Mouse (Mus musculus) testis, adult 2 months (tissue): Measurements from ENCODE around the gene Soga1. TPM values are rescaled to one million over a fixed set of nuclear protein-coding genes. Genes with fewer than 3 reads are reported as not detected.

Experiments
- H3K27ac ChIP-seq: fragments of 200-500 bp; 2 replicates; pipeline ENCODE4 v1.5.1; 2012; ENCODE audit warnings: low read depth, low read length; ENCODE audit not compliant: control insufficient read depth, insufficient read depth
- H3K27me3 ChIP-seq: fragments of 200-500 bp; 2 replicates; pipeline ENCODE4 v1.6.1; 2012; ENCODE audit warnings: mild to moderate bottlenecking, low read length, moderate library complexity; ENCODE audit not compliant: control insufficient read depth, insufficient read depth
- H3K36me3 ChIP-seq: fragments of 200-500 bp; 2 replicates; pipeline ENCODE4 v1.6.1; 2012; ENCODE audit warnings: mild to moderate bottlenecking, low read length; ENCODE audit not compliant: control insufficient read depth, insufficient read depth
- H3K4me1 ChIP-seq: fragments of 200-500 bp; 2 replicates; pipeline ENCODE4 v1.6.1; 2012; ENCODE audit warnings: low read length; ENCODE audit not compliant: control insufficient read depth, insufficient read depth
- H3K4me3 ChIP-seq: fragments of 200-500 bp; 2 replicates; pipeline ENCODE4 v1.5.1; 2012; ENCODE audit warnings: low read depth, mild to moderate bottlenecking, low read length, moderate library complexity, mixed read lengths; ENCODE audit not compliant: control insufficient read depth
- CTCF ChIP-seq: fragments of 200-500 bp; IDR thresholded peaks from 2 replicates; pipeline ENCODE4 v1.5.1; 2012; ENCODE audit warnings: low read depth, mild to moderate bottlenecking, inconsistent platforms, low read length, moderate library complexity; ENCODE audit not compliant: control insufficient read depth, insufficient read depth, insufficient replicate concordance
- POLR2A ChIP-seq: fragments of 200-500 bp; IDR thresholded peaks from 2 replicates; pipeline ENCODE4 v1.6.1; 2012; ENCODE audit warnings: low read depth, mild to moderate bottlenecking, inconsistent platforms, low read length, moderate library complexity; ENCODE audit not compliant: control insufficient read depth
- polyA plus RNA-seq: library from polyadenylated mRNA; depleted of rRNA; stranded (reverse); fragments of >200 nt; gene quantifications from 2 replicates; pipeline ENCODE4 v1.2.3, GENCODE M21; 2012; rRNA removed

Gene Soga1
- 3.3 and 4.5 TPM in 2 replicates for polyA plus RNA-seq

- Histone ChIP-seq H3K4me1 (peaks cover 21% of the 10 kb centered on the region), H3K27ac (no peak within 1 kb of the TSS), H3K4me3 (peak within 1 kb of the TSS; percentile 72), H3K27me3 (no peaks in the 10 kb centered on the region), H3K36me3 (no peaks in the 10 kb centered on the region)
- TF ChIP-seq CTCF (peak; percentile 14; the same call in 1 of the 2 replicates), POLR2A (0 out of 2 replicates have a peak, but pooled peaks have one; percentile 25)
Measured at GRCm38 (mm10) chr2:157078793-157079700, at the start of gene Soga1. Gene Soga1, minus strand, starts transcription at chr2:157079254.

- Histone ChIP-seq H3K27me3 (no peaks in the 10 kb centered on the region), H3K36me3 (no peaks in the 10 kb centered on the region), H3K4me1 (no peaks in the 10 kb centered on the region), H3K27ac (no peak overlapping the region), H3K4me3 (no peak overlapping the region)
- TF ChIP-seq CTCF, result no peak
- no peak for TF ChIP-seq POLR2A
Measured at GRCm38 (mm10) chr2:157128072-157128471, 49.0 kb upstream of the Soga1 start.

- H3K4me3 ChIP-seq, result no peak overlapping the region
- no peaks in the 10 kb centered on the region for H3K27me3 ChIP-seq
- H3K36me3 ChIP-seq, result no peaks in the 10 kb centered on the region
- H3K27ac ChIP-seq, result no peak overlapping the region
- no peaks in the 10 kb centered on the region for H3K4me1 ChIP-seq
- TF ChIP-seq CTCF, result no peak
- no peak for TF ChIP-seq POLR2A
Measured at GRCm38 (mm10) chr2:157127370-157127769, 48.3 kb upstream of the Soga1 start.

- Histone ChIP-seq H3K27me3 (no peaks in the 10 kb centered on the region), H3K4me1 (no peaks in the 10 kb centered on the region), H3K36me3 (no peaks in the 10 kb centered on the region), H3K4me3 (no peak overlapping the region), H3K27ac (no peak overlapping the region)
- TF ChIP-seq POLR2A, result no peak
- no peak for TF ChIP-seq CTCF
Measured at GRCm38 (mm10) chr2:157125246-157125645, 46.2 kb upstream of the Soga1 start.

- Histone ChIP-seq H3K4me1 (no peaks in the 10 kb centered on the region), H3K4me3 (no peak overlapping the region), H3K27ac (no peak overlapping the region), H3K36me3 (no peaks in the 10 kb centered on the region), H3K27me3 (no peaks in the 10 kb centered on the region)
- TF ChIP-seq POLR2A, result no peak
- no peak for TF ChIP-seq CTCF
Measured at GRCm38 (mm10) chr2:157121766-157122165, 42.7 kb upstream of the Soga1 start.

- H3K4me3 ChIP-seq, result no peak overlapping the region
- H3K27me3 ChIP-seq, result no peaks in the 10 kb centered on the region
- no peaks in the 10 kb centered on the region for H3K4me1 ChIP-seq
- TF ChIP-seq POLR2A (no peak), CTCF (no peak)
- no peak overlapping the region for H3K27ac ChIP-seq
- no peaks in the 10 kb centered on the region for H3K36me3 ChIP-seq
Measured at GRCm38 (mm10) chr2:157119075-157119474, 40.0 kb upstream of the Soga1 start.

GRCm38 (mm10) chr2:157118556-157118955 lies 39.5 kb upstream of the Soga1 start:
- no peaks in the 10 kb centered on the region for H3K4me1 ChIP-seq
- H3K36me3 ChIP-seq, result no peaks in the 10 kb centered on the region
- TF ChIP-seq CTCF, result no peak
- TF ChIP-seq POLR2A, result no peak

More at GRCm38 (mm10) chr2:157118556-157118955, 39.5 kb upstream of the Soga1 start:
- Histone ChIP-seq H3K27ac (no peak overlapping the region), H3K4me3 (no peak overlapping the region), H3K27me3 (no peaks in the 10 kb centered on the region)
